Mouse (Mus musculus): ENCODE measurements around the gene Ankrd11. TPM values are rescaled to one million over a fixed set of nuclear protein-coding genes. Genes with fewer than 3 reads are reported as not detected.

Gene Ankrd11
- total RNA-seq, 2 experiments from 2014 or later, result 60.3 to 62.1 TPM

GRCm38 (mm10) chr8:122834416-122834815 is 207.7 kb downstream of the Ankrd11 start:
- Histone ChIP-seq H3K4me3 (no peak overlapping the region), H3K27ac (no peak overlapping the region)
- DNase-seq, result no peak
- intact Hi-C loops (cut with DNase I), result loop anchor here (10.0 kb wide), 1 partner anchor 360 kb away; no protein-coding TSS in a partner anchor
- TF ChIP-seq CTCF (IDR thresholded peaks at IDR 0.05), result no peak

Other genes with a start within 250 kb of the Ankrd11 start
- gene Cdh15, start 194.3 kb downstream of the Ankrd11 start, total RNA-seq (2021), result 10 to 100 TPM; 19.0 to 22.8 TPM
- 10 to 100 TPM; 67.4 to 74.9 TPM for gene Spg7, start 20.7 kb upstream of the Ankrd11 start, total RNA-seq (2021)
- 100 to 1,000 TPM; 389 to 466 TPM for gene Rpl13, start 60.1 kb upstream of the Ankrd11 start, total RNA-seq (2021)
- under 1 TPM; 0.13 to 0.20 TPM for gene Cpne7, start 75.1 kb upstream of the Ankrd11 start, total RNA-seq (2021)
- 1 to 10 TPM; 2.1 to 2.5 TPM for gene Sult5a1, start 116.0 kb upstream of the Ankrd11 start, total RNA-seq (2021)
- 10 to 100 TPM; 13.6 to 16.7 TPM for gene Dpep1, start 144.0 kb upstream of the Ankrd11 start, total RNA-seq (2021)
- gene Chmp1a, start 170.5 kb upstream of the Ankrd11 start, total RNA-seq (2021), result 10 to 100 TPM; 42.6 to 43.8 TPM
- gene Spata33, start 170.6 kb upstream of the Ankrd11 start, total RNA-seq (2021), result 1 to 10 TPM; 1.2 to 1.8 TPM
- 10 to 100 TPM; 13.0 to 15.2 TPM for gene Cdk10, start 182.6 kb upstream of the Ankrd11 start, total RNA-seq (2021)
- gene Spata2l, start 194.0 kb upstream of the Ankrd11 start, total RNA-seq (2021), result 1 to 10 TPM; 1.5 to 2.3 TPM
- 1 to 10 TPM; 5.2 to 8.1 TPM for gene Zfp276, start 211.9 kb upstream of the Ankrd11 start, total RNA-seq (2021)
- gene Vps9d1, start 212.1 kb upstream of the Ankrd11 start, total RNA-seq (2021), result 10 to 100 TPM; 17.7 to 18.3 TPM

All from gastrocnemius, adult 2 months (tissue).